Mouse (Mus musculus) bone marrow, adult 2 months (tissue): ENCODE measurements around the gene Ttc7b.

Experiments
- CTCF ChIP-seq: fragments of 200-500 bp; IDR thresholded peaks from 2 replicates; pipeline ENCODE4 v1.5.1; 2011; ENCODE audit warnings: low read length, control low read depth; ENCODE audit not compliant: control insufficient read depth, insufficient read depth
- POLR2A ChIP-seq: fragments of 200-500 bp; IDR thresholded peaks from 2 replicates; pipeline ENCODE4 v1.6.1; 2011; ENCODE audit warnings: low read depth, mild to moderate bottlenecking, control low read depth, low read length, borderline replicate concordance; ENCODE audit not compliant: control insufficient read depth

DNA sequence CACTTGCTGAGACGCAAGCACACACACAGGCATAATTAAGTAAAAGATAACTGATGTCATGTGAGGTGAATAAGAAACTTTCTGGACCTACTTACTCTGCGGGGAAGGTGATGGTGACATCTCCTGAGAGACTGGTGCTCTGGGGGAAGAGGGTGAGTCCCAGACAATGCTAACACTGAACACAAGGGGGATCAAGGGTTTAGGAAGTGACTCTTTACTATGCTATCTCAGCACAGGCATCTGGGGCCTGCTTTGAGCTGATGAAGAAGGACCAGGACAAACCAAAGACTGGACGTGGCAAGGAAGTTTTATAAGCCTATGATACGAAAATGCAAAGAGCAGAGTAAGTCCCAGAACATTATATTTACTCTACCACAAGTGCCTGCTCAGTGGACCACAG, 92.4 kb downstream of the Ttc7b start:
- no peak for TF ChIP-seq CTCF
- no peak for TF ChIP-seq POLR2A
